Mouse (Mus musculus) cerebellum, adult 9-11 months (tissue): ENCODE data around the gene Ly6g.
"Not testable (repeated sequence)": the region's sequence is repeated elsewhere in the genome, so short reads cannot be mapped to it uniquely, and the experiment has no call there.

Experiments used
- DNase-seq: peaks from one replicate; pipeline ENCODE4 v3.0.0; 2022

The Ly6g gene

DNA sequence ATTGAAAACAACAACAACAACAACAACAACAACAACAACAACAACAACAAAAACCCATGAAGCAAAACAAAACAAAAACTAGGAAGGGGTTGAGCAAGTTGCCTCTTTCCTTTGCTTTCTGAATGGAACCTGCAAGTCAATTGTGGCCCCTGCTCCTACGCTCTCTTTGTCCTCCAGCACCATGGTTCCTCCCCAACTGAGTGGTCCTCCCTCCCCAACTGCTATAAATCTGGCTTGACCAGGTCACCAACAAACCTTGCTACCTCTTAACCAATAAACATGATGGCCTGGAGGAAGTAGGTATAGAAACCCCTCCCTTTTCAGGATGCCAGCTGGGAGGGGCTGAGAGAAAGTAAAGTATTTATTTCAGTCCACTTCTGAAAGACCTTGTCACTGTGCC, at the start of gene Ly6g:
Ly6g (plus strand) TSS at position 301 of the 400 bp plus-strand sequence.
- DNase-seq = no peak

DNA sequence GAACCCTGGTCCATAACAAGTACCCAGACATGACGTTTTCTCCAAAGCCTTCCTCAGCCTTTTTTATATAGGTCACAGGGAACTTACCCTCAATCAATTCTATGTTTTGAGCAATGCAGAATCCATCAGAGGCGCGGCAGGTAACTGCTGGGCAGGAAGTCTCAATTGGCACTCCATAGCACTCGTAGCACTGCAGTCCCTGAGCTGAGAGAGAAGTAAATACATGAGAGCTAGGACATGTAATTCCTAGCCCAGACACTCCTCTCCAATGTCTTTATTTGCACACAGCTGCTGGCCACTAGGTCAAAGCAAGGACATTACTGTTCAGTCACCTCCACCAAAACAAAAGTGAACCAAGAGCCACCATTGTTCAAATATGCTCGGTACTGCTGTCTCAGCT, 44.6 kb upstream of the Ly6g start:
- not testable (repeated sequence) for DNase-seq

DNA sequence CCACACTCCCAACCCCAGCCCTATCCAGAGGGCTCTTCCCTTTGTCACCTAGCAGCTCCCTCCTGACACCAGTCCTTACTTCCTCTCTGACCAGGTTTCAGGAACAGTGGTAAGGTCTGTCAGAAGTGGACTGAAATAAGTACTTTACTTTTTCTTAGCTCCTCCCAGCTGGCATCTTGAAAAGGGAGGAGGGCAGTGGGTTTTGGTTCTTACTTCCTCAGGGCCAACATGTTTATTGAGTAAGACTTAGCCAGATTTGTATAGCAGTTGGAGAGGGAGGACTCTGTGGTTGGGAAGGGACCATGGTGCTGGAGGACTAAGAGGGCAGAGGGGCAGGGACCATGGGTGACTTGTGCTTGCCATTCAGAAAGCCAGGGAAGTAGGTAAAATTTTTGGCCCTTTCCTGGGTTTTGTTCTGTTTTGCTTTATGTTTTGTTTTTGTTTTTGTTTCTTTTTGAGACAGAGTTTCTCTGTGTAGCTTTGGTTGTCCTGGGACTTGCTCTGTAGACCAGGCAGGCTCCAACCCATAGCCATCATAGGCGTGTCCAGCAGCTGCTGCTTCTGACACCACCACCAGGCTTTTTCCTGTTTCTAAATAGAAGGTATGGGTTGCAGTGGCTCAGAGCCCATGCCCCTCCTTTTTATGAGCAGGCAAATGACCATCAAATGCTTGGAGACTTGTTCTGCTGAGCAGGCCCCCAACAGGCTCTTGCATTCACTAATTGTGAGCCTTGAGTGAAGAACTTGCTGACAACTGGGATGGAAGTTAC, 43.0 kb upstream of the Ly6g start, which contains the start of gene Ly6c2:
Ly6c2 (minus strand) TSS at position 110 of the 770 bp plus-strand sequence.
- not testable (repeated sequence) for DNase-seq

DNA sequence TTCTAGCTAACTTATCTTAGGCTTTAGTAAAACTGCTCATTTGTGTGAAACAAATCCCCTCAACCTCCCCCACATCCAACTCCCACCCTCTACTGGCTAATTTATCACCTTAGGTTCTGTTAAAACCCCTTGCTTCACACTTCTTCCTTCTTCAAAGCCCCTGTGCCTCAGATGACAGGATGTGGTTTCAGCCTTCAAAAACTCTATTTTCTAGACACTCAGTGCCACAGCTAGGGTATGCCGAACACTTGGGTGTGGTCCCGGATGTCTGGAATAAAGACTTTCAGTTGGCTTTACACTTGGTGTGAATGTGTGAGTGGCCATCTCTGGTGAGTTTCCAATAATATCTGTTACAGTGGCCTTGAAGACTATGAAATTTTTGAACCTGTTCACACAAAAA, 38.5 kb upstream of the Ly6g start:
- DNase-seq = no peak

DNA sequence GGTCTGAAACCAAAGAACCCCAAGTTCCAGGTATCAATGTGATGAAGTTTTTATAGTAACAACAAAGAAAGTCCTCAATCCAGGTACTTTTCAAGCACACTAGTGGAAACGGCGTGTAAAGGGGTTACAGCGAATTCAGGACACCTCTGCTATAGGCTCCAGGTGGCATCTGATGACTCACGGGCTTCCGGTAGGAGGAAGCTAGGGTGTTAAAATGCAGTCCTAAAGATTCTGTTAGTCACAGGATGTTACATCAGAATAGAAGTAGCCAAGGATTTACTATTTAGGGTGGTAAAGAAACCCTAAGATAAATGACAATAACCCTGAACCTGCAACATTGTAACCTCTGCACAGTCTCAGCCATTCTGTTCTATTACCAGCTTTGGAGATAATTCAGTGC, 37.6 kb upstream of the Ly6g start:
- not testable (repeated sequence) for DNase-seq

DNA sequence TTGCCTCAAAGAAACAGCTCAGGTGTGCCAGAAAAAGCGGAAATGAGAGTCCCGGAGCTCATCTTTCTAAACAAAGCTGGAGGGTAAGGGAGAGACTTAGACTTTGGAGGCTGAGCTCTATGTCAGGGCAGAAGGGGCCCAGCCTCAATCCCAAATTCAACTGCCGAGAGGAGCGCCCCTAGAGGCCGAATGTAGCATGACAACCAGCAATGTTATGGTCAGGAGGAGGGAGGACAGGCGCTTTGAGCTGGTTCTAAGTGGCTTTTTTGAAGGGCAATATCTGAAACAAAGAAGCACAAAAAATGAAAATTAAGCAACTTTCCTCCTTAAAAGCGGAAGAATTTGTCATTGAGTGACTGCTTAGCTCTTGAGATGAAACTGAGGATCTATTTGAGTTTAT, 36.3 kb upstream of the Ly6g start:
- DNase-seq = not testable (repeated sequence)

DNA sequence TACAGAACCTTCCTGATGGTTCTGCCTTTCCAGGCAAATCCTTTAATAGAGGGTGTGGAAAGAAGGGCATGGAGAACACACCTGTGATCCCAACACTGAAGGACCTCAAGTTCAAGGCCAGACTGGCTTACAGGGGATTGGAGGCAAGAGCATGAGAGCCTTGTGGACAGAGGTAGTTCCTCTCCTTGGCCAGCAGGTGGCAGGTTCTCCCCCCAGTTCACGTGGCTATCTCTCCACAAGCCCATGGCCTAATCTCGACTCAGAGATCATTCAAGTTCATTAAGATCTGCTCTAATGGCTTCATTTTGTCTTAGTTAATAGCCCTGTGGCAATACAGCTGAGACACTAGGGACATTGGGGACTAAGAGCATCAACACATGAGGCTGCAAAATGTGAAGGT, 35.0 kb upstream of the Ly6g start:
- DNase-seq = no peak

DNA sequence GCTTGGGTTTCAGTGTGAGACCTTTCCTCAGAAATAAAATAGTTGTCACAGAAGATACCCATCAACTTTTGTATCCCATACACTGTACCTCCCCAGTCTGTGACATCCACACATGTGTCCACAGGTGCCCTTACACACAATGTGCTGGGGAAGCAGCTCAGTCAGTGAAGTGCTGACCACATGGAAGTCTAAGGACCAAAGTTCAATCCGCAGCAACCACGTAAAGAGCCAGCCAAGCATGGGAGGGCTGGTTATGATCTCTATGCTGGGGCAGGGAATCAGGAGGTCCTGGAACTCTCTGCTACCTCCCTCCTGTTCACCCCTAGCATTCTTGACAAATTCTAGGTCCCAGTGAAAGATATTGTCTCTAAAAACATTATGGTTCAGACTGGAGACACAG, 22.7 kb upstream of the Ly6g start:
- DNase-seq = not testable (repeated sequence)

DNA sequence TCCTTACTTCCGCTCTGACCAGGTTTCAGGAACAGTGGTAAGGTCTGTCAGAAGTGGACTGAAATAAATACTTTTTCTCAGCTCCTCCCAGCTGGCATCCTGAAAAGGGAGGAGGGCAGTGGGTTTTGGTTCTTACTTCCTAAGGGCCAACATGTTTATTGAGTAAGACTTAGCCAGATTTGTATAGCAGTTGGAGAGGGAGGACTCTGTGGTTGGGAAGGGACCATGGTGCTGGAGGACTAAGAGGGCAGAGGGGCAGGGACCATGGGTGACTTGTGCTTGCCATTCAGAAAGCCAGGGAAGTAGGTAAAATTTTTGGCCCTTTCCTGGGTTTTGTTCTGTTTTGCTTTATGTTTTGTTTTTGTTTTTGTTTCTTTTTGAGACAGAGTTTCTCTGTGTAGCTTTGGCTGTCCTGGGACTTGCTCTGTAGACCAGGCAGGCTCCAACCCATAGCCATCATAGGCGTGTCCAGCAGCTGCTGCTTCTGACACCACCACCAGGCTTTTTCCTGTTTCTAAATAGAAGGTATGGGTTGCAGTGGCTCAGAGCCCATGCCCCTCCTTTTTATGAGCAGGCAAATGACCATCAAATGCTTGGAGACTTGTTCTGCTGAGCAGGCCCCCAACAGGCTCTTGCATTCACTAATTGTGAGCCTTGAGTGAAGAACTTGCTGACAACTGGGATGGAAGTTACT, 19.8 kb upstream of the Ly6g start:
- DNase-seq = not testable (repeated sequence)

DNA sequence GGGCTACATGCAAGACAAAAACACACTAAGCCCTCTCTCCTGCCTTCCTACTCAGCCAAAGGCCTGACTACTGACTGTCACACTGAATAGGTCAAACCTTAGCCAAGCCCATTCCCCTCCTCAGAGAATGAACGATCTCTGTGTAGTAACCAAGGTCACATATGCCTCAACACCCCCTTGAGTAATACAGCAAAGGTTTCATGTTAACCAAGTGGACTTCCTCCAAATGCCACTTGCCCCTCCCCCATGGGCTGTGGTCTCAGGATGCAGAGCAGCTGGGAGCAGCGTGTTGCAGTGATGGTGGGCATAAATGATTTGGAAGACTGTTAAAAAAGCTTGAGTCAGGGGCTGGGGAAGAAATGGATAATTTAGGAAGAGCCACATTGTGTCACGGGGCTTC, 17.3 kb upstream of the Ly6g start:
- not testable (repeated sequence) for DNase-seq

DNA sequence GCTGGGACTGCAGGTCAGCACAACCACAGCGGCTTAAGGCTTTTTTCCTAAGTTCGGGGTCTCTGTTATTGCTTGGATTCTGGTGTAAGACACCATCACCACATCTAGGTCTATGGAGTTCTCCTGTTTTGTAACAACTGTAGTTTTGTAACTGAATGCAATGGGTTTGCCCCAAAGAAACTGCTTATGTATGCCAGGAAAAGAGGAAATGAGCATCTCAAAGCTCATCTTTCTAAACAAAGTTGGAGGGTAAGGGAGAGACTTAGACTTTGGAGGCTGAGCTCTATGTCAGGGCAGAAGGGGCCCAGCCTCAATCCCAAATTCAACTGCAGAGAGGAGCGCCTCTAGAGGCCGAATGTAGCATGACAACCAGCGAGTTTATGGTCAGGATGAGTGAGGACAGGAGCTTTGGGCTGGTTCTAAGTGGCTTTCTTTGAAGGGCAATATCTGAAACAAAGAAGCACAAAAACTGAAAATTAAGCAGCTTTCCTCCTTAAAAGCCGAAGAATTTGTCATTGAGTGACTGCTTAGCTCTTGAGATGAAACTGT, 13.2 kb upstream of the Ly6g start:
- DNase-seq = not testable (repeated sequence)

DNA sequence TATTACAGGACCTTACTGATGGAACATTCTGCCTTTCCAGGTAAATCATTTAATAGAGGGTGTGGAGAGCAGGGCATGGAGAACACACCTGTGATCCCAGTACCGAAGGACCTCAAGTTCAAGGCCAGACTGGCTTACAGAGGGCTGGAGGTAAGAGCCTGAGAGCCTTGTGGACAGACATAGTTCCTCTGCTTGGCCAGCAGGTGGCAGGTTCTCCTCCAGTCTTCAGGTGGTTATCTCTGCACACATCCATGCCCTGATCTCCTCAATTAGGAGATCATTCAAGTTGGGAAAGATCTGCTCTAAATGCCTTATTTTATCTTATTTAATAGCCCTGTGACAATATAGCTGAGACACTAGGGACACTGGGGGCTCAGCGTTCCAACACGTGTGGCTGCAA, 11.3 kb upstream of the Ly6g start:
- no peak for DNase-seq

DNA sequence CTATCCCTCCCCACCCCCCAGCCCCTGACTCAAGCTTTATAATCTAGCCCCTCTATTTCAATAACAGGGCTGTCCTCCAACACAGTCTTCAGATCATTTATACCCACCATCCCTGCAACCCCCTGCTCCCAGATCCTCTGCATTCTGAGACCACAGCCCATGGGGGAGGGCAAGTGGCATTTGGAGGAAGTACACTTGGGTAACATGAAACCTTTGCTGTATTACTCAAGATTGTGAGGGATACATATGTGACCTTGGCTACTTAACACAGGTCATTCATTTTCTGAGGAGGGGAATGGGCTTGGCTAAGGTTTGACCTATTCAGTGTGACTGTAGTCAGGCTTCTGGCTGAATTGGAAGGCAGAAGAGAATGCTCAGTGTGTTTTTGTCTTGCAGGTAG, 2.0 kb upstream of the Ly6g start:
- no peak for DNase-seq

DNA sequence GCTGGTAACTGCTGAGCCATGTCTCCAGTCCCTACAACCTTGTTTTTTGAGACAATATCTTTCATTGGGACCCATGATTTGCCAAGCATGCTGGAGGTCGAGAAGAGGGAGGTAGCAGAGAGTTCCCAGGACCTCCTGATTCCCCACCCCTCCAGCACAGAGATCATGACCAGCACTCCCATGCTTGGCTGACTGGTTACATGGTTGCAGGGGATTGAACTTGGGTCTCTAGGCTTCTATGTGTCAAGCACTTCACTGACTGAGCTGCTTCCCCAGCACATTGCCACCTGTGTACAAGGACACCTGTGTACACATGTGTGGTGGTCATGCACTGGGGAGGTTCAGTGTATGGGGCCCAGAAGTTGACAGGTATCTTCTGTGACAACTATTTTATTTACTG, 2.6 kb downstream of the Ly6g start:
- no peak for DNase-seq

DNA sequence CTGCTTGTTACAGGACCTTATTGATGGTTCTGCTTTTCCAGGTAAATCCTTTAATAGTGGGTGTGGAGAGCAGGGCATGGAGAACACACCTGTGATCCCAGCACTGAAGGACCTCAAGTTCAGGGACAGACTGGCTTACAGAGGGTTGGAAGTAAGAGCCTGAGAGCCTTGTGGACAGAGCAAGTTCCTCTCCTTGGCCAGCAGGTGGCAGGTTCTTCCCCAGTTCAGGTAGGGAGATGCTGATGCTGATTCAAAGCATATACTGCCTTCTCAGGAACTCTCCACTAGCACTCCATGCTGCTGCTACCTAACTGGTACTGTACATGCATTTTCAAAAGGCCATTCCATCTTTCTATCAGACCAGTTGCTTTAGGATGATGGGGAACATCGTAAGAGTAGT, 20.5 kb downstream of the Ly6g start:
- peak; percentile 3 for DNase-seq

DNA sequence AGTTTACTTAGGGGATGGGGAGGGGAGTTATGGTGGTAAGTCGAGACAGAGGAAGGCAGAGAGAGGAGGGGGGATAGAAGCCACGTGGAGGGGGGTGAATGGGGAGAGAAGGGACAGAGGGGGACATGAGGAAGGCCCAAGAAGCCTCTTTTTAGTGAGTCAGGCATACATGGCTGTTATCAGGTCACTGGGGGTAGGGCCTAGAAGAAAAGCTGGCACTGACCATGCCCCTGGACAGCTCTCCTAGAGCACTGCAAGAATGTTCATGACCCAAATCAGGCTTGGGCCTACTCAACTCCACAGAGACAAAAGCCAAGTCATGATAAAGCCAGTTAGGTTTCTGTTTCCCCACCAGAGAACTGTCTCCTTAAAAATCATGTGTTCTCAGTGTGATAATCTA, 31.3 kb downstream of the Ly6g start:
- no peak for DNase-seq

DNA sequence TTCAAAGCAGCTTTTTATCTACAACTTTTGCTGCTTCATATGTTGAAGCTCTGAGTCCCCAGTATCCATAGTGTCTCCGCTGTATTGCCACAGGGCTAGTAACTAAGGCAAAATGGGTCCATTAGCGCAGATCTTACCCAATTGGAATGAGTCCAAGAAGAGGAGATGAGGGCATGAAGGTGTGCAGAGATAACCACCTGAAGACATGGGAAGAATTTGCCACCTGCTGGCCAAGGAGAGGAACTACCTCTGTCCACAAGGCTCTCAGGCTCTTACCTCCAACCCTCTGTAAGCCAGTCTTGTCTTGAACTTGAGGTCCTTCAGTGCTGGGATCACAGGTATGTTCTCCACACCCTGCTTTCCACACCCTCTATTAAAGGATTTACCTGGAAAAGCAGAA, 34.1 kb downstream of the Ly6g start:
- no peak for DNase-seq

DNA sequence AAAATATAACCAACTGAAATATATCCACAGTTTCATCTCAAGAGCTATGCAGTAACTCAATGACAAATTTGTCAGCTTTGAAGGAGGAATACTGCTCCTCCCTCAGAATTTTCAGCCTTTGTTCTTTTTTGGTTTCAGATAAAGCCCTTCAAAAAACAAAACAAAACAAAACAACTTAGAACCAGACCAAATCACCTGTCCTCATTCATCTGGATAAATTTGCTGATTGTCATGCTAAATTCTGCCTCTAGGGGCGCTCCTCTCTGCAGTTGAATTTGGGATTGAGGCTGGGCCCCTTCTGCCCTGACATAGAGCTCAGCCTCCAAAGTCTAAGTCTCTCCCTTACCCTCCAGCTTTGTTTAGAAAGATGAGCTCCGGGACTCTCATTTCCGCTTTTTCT, 35.5 kb downstream of the Ly6g start:
- DNase-seq = not testable (repeated sequence)
